Mouse (Mus musculus) forebrain, embryonic 14.5 days (tissue): ENCODE measurements around the gene Tmem181a. TPM values are rescaled to one million over a fixed set of nuclear protein-coding genes. Genes with fewer than 3 reads are reported as not detected.
A peak's percentile ranks its signal among the peaks of the same experiment; 100 is the strongest.
"Not testable (repeated sequence)": the region's sequence is repeated elsewhere in the genome, so short reads cannot be mapped to it uniquely, and the experiment has no call there.

Experiments
- ATAC-seq: fragments of 200-750 bp; cut with Nextera tagmentation; 2 replicates; pipeline ENCODE4 v1.8.0; 2017; ENCODE audit warnings: mild to moderate bottlenecking, moderate library complexity
- DNase-seq: peaks from one replicate; pipeline ENCODE4 v3.0.0-alpha.2; 2015; ENCODE audit warnings: low spot score
- H3K27ac ChIP-seq: fragments of 300-500 bp; sonication (generic); 2 replicates; pipeline ENCODE4 v1.5.1; 2014; ENCODE audit warnings: low read depth, mild to moderate bottlenecking, control low read depth, low read length, moderate library complexity
- H3K27me3 ChIP-seq: fragments of 300-500 bp; sonication (generic); replicated peaks from 2 replicates; pipeline ENCODE4 v1.6.1; 2014; ENCODE audit warnings: low read length, control low read depth, mixed read lengths; ENCODE audit not compliant: control insufficient read depth, insufficient read depth
- H3K36me3 ChIP-seq: fragments of 300-500 bp; sonication (generic); 2 replicates; pipeline ENCODE4 v1.6.1; 2014; ENCODE audit warnings: low read length, control low read depth; ENCODE audit not compliant: control insufficient read depth, insufficient read depth
- H3K4me1 ChIP-seq: fragments of 300-500 bp; sonication (generic); 2 replicates; pipeline ENCODE4 v1.6.1; 2014; ENCODE audit warnings: antibody characterized with exemption, low read length, control low read depth; ENCODE audit not compliant: control insufficient read depth, insufficient read depth
- H3K4me2 ChIP-seq: fragments of 300-500 bp; sonication (generic); 2 replicates; pipeline ENCODE4 v1.6.1; 2014; ENCODE audit warnings: mild to moderate bottlenecking, control low read depth, low read length
- H3K4me3 ChIP-seq: fragments of 300-500 bp; sonication (generic); 2 replicates; pipeline ENCODE4 v1.5.1; 2014; ENCODE audit warnings: low read depth, low read length, control low read depth
- H3K9ac ChIP-seq: fragments of 300-500 bp; sonication (generic); 2 replicates; pipeline ENCODE4 v1.6.1; 2014; ENCODE audit warnings: mild to moderate bottlenecking, low read length, control low read depth, moderate library complexity
- H3K9me3 ChIP-seq: fragments of 300-500 bp; sonication (generic); replicated peaks from 2 replicates; pipeline ENCODE4 v1.6.1; 2016; ENCODE audit warnings: low read length, control low read depth, mixed read lengths; ENCODE audit not compliant: control insufficient read depth
- WGBS: fragments of 180-500 bp; shearing (Covaris S2); extraction: QIAGEN DNeasy Blood & Tissue Kit; methylation state at CpG from one replicate; pipeline ENCODE4 v1.1.7; 2014; 5-methylcytosine and 5-hydroxymethylcytosine counted together
- polyA plus RNA-seq: library from polyadenylated mRNA; unstranded; fragments of >200 nt; fragmentation: Nextera tagmentation; extraction: Ambion mirVana; gene quantifications from 2 replicates; pipeline ENCODE4 v1.2.1, GENCODE M21; 2014

Tmem181a gene
- polyA plus RNA-seq, 1 experiment from 2014 or later = 24.5 TPM

DNA sequence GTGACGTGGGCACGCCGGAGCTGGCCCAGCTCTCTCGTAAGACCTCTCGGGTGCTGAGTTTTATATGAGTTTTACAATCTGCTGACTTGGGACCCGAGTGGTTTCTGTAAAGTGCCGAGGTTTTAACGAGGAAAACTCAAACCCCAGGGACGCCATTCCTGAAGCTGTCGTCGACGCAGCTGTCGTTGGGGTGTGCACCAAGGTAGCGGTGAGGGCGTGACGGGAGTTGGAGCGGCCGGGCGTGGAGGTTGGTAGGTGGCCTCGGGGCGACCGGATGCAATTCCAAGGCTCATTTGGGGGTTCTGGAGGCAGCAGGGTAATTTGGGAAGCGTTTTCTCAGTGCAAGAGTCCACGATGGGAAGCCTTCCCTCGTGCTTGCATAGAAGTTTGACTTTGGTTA is 14.2 kb downstream of the Tmem181a start:
- DNase-seq = peak; percentile 4
- not testable (repeated sequence) for ATAC-seq, H3K9me3 ChIP-seq, H3K36me3 ChIP-seq, H3K27ac ChIP-seq, H3K4me1 ChIP-seq, H3K27me3 ChIP-seq
- under 1% methylated on average over 22 of the region's 25 CpGs for WGBS
- Histone ChIP-seq H3K4me3 (peak overlapping the region; percentile 45), H3K9ac (peak overlapping the region; percentile 62), H3K4me2 (peak overlapping the region; percentile 54)

- ATAC-seq, H3K9me3 ChIP-seq, H3K27ac ChIP-seq, H3K4me1 ChIP-seq, H3K27me3 ChIP-seq, DNase-seq, H3K9ac ChIP-seq, H3K4me2 ChIP-seq, H3K36me3 ChIP-seq, H3K4me3 ChIP-seq: not testable (repeated sequence)
- WGBS = 88% methylated on average over 5 of the region's 6 CpGs
Measured at GRCm38 (mm10) chr17:6271970-6272369, 15.3 kb downstream of the Tmem181a start.

DNA sequence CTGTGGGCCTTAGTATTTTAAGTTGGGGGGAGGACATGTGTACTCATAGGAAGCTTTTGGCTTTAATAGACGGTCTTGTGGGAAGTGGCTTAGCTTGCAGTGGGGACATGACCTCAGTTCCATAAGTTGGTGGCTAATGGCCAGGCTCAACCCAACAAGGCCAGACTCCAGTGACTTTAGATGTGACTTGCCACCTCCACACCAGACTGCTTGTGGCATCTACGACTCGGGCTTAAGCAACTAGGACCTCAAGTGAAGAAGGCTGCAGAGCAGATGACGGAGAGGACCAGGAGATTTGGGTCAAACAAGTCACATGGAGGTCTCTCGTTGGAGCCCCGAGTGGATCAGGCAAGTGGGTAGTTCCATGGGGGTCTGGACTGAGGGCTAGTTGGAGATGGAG is 18.0 kb downstream of the Tmem181a start:
- not testable (repeated sequence) for H3K4me1 ChIP-seq, DNase-seq, ATAC-seq, H3K27me3 ChIP-seq, H3K27ac ChIP-seq, H3K4me2 ChIP-seq, H3K36me3 ChIP-seq, H3K4me3 ChIP-seq, H3K9me3 ChIP-seq, H3K9ac ChIP-seq
- WGBS = 96% methylated on average over 4 of the region's 6 CpGs

DNA sequence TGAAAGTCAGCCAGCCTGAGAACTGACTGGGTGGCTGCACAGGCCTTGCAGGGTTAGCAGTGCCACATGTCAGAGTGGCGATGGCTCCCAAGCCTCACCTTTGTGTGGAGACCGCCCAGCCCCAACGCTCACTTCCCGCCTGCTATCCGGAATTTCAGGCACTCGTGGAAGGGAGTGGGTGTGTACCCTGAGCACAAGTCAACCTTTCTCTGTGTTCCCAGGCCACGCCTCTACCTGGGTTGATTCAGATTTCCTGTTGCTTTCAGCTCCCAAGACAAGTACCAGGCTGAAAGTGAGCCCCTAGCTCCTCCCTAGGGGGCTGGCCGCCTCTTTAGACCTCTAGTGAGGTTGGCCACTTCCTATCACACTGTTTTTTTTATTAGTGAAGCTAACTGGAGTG is 22.5 kb downstream of the Tmem181a start:
- DNase-seq, H3K4me3 ChIP-seq, H3K27me3 ChIP-seq, H3K4me2 ChIP-seq, H3K4me1 ChIP-seq, H3K27ac ChIP-seq, ATAC-seq, H3K9ac ChIP-seq, H3K9me3 ChIP-seq, H3K36me3 ChIP-seq: not testable (repeated sequence)
- 77% methylated on average over 8 of the region's 8 CpGs for WGBS

DNA sequence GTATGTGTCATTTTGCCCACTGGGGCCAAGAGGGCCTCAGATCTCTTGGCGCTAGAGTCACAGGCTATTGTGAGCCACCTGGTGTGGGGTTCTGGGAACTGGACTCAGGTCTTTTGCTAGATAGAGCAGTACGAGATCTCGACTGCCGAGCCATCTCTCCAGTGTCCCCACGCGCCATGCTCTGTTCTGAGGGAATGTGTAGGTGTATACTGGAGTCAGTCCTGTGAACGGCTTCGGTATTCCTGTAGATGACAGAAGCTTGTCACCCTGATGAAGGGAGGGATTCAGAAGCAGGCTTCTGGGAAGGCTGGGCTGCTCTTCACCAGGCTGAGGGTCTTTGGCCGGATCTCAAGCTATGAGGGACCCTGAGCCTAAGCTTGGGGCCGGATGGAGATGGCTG is 23.1 kb downstream of the Tmem181a start:
- H3K9me3 ChIP-seq, ATAC-seq, H3K4me3 ChIP-seq, DNase-seq, H3K36me3 ChIP-seq, H3K27me3 ChIP-seq, H3K4me1 ChIP-seq, H3K27ac ChIP-seq, H3K4me2 ChIP-seq, H3K9ac ChIP-seq: not testable (repeated sequence)
- WGBS = 90% methylated on average over 7 of the region's 10 CpGs

DNA sequence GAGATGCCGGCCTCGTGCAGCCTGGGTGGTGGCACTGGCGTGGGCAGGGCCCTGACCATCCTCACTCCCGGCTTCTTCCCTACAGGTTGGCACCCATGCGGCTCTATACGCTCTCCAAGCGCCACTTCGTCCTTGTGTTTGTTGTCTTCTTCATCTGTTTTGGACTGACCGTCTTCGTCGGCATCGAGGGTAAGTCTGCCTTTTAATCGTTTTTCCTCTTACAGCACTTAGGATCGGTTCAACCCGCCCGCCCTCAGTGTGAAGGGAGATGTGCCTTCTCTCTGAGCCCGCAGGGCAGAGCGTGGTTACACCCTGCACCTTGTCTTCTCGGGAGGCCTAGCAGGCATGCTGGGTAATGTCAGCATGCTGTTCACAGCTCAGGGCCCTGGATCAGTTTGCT is 23.9 kb downstream of the Tmem181a start:
- not testable (repeated sequence) for ATAC-seq, H3K4me3 ChIP-seq, H3K4me2 ChIP-seq, H3K9ac ChIP-seq, H3K4me1 ChIP-seq, H3K27ac ChIP-seq, H3K27me3 ChIP-seq, H3K36me3 ChIP-seq, DNase-seq, H3K9me3 ChIP-seq
- 89% methylated on average over 16 of the region's 19 CpGs for WGBS

DNA sequence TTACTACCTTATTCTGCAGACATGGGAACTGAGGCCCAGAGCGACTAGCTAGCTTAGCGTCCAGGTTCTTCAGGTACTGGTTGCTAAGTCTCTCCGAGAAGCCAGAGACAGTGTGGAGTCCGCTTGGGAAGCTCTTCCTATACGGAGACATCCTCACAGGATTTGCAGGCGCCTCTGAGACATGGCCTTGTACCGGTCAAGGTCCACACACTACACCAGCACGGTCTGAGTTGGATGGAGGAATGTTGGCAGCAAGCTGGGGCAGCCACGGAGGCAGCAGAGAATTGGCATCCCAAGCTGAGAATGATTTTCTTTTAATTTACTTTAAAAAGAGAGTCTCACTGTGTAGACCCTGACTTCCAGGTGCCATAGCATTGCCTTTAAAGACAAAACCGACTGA is 26.5 kb downstream of the Tmem181a start:
- not testable (repeated sequence) for H3K9ac ChIP-seq, H3K27ac ChIP-seq, ATAC-seq, DNase-seq, H3K4me3 ChIP-seq, H3K36me3 ChIP-seq, H3K27me3 ChIP-seq, H3K4me1 ChIP-seq, H3K4me2 ChIP-seq, H3K9me3 ChIP-seq
- 93% methylated on average over 7 of the region's 10 CpGs for WGBS

DNA sequence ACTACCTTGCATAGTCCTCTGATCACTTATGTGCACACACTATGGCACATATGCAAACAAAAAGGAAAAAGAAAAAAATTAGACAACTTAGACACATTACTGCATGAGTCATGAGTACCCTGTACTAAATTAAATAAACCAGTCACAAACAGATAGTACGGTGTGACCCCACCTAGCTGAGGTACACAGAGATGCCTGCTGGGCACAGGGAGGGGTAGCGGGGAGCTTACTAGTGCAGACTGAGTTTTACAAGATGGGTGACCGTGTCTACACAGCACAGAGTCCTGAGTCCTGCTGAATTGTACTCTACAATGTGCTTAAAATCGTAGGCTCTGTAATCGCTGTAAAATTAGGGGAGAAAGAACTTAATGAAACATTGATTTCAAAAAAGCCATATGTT is 29.5 kb downstream of the Tmem181a start:
- 92% methylated on average over 5 of the region's 5 CpGs for WGBS
- not testable (repeated sequence) for DNase-seq, H3K9ac ChIP-seq, H3K9me3 ChIP-seq, H3K4me2 ChIP-seq, H3K27me3 ChIP-seq, H3K4me1 ChIP-seq, H3K27ac ChIP-seq, H3K36me3 ChIP-seq, H3K4me3 ChIP-seq, ATAC-seq

DNA sequence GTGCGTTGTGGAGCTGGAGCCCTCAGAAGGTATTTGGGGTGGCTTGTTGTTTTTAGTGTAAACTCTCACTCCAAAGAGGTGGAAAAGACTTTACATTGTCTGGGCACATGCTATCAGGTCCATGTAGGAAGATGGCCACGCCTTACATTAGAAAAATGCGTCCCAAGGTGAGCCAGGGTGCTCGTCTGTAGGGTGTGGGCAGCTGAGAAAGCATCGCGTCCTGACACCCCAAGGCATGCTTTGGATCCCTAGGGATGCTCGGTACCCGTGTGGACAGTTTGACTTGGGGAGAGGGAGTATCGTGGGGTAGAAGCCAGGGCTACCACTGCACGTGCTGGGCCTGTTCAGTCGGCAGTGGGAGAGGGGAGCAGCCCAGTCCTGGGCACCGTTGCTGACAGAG is 32.4 kb downstream of the Tmem181a start:
- 93% methylated on average over 9 of the region's 12 CpGs for WGBS
- ATAC-seq, H3K27me3 ChIP-seq, H3K36me3 ChIP-seq, H3K9me3 ChIP-seq, H3K4me3 ChIP-seq, H3K4me1 ChIP-seq, H3K4me2 ChIP-seq, H3K9ac ChIP-seq, DNase-seq, H3K27ac ChIP-seq: not testable (repeated sequence)
